Mouse (Mus musculus) kidney, adult 11 months (tissue): ENCODE data around the gene Cd300lg.
A peak's percentile ranks its signal among the peaks of the same experiment; 100 is the strongest.

Experiments used
- DNase-seq: peaks from one replicate; pipeline ENCODE4 v3.0.0; 2022

Gene Cd300lg

DNA sequence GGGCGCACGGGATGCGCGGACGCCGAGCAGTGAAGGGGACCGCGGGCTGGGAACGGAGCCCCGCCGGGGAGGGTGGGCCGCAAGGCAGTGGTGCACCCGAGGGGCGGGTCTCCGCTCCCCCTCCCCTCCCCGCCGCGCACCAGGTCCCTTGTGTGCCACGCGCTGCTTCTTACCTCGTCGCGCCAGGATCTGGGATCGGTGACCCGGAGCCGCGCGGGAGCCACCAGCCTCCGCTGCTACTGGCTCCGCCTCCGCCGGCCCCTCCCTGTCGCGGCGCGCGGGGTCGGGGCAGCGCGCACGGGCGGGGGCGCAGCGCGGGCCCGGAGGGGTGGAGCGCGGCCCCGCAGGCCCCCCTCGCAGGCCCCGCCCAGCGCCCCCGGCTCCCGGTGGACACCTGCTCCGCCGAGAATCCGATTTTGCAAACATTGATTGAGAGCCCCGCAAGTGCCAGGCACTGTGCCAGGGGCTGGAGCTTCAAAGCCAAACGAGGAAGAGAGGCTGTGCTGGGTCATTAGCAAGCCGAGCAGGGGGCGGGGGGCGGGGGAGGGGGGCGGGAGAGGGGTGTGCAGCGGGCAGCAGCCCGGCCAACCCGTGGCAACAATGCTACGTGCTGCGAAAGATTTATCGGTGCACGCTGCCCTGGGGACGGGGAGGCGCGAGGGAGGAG lies 14.5 kb upstream of the Cd300lg start:
- peak; percentile 64 for DNase-seq

DNA sequence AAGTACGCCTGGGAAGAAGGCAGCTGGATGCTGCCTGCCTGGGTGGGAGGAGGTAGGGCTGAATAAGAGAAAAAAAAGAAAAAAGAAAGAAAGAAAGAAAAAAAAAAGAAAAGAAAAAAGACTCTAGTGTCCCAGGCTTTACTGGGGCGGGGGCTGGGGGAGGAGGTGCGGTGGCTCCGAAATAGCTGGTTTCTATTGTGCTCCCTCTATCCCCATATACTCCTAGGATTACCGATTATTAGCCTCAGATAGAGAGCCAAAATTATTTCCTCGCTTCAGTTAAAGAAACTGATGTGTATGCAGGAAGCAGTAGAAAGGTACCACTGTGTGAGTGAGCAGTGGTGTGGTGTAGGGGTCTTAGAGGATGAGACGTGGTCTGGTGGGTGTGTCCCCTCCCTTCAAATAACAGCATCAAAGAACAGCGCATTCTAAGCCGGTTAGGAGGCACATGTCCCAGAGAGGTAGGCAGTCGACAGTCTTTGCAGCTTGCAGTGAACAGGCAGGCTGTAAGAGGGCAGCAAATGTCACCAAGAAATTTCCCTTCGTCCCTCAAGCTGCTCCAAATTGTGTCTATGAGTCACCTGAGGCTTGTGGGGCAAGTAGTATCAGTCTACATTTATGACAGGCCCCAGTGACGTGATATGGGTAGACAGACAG lies 13.8 kb upstream of the Cd300lg start:
- DNase-seq: no peak

DNA sequence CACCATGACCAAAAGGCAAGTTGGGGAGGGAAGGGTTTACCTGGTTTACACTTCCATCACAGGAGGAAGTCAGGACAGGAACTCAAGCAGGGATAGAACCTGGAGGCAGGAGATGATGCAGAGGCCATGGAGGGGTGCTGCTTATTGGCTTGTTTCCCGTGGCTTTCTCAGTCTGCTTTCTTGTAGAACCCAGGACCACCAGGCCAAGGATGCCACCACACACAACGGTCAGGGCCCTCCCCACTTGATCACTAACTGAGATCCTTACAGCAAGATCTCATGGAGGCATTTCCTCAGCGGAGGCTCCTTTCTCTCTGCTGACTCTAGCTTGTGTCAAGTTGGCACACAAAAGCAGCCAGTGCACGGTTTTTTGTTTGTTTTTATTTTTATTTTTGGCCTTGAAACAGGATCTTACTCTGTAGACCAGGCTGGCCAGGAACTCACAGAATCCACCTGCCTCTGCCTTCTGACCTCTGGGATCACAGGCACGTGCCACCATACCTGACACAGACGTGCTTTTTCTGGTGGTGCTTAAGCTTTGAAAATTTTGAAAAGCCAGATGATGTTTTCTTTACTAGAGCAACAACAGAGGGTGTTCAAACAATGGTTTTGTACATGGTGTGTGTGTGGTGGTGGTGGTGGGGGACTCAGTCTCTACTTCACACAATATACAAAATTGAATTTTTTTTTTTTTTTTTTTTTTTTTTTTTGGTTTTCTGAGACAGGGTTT lies 13.1 kb upstream of the Cd300lg start, which contains the start of gene Mpp3:
Gene Mpp3, minus strand, starts transcription at position 375 of the 730 bp plus-strand sequence.
- DNase-seq: no peak

DNA sequence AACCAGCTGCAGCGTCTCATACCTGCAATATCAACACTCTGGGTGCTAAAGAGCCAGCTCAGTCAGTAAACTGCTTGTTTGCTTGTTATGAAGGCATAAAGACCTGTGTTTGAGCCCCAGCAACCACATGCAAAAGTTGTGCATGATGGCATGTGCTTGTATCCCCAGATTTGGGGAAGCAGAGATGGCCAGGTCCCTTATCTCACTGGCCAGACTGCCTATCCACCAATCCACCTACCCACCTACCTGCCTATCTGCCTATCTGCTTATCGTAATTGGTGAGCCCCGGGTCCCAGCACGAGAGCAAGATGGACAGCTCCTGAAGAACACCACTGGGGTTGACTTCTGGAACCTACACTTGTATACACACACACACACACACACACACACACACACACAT lies 12.0 kb upstream of the Cd300lg start:
- no peak for DNase-seq

DNA sequence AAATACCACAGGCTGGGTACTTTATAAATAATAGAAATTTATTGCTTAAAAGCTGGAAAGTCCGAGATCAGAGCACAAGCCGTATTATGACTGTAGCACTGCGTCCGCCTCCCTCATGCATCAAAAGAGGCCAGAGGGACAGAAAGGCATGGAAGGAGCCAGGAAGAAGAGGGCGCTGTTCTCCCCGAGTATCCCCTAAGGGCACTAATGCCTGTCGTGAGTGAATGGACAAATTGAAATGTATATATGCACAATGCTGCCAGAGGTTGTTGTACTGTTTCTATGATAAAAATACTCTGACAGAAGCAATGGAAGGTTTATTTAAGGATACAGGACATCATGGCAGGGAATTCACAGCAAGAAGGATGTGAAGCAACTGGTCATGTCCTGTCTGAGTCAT lies 11.3 kb upstream of the Cd300lg start:
- DNase-seq: no peak

DNA sequence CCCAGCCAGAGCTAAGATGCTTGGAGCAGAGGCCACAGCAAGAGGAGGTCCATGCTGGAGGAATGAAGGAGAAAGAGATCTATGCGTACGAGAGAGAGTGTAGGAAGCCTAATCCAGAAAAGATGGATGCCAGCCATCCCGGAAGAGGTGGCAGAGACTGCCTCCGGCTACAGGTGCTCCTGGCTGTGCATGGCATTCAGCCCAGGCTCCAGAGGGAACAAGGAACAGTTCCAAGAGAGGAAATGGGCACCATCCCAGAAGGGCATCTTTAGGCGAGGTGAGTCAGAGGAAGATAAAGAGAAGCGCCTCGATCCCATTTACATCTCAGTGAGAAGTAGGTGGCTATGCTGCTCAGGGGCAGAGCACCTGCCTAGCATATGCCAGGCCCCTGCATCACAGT lies 10.2 kb upstream of the Cd300lg start:
- DNase-seq: no peak

DNA sequence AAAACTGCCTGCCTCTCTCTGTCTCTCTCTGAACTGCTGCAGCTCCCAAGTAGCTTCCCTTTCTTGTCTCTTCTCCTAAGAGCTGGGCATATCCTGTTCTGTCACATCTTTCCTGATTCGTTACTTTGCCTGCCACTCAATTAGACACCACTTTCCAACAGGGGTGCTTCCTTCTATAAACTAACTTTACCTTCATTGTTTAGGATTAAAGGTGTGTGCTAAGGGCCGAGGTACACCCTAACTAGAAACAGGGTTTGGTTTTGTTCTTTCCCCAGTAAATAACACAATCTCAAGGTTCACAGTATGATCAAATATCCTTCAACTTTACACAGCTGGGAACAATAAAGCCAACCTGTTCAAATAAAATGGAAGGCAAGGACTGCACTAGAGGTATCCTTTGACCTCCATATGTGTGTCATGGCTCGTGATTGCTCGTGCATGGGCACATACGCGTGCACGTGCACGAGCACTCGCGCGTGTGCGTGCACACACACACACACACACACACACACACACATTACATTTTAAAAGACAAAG lies 8.2 kb upstream of the Cd300lg start:
- no peak for DNase-seq

DNA sequence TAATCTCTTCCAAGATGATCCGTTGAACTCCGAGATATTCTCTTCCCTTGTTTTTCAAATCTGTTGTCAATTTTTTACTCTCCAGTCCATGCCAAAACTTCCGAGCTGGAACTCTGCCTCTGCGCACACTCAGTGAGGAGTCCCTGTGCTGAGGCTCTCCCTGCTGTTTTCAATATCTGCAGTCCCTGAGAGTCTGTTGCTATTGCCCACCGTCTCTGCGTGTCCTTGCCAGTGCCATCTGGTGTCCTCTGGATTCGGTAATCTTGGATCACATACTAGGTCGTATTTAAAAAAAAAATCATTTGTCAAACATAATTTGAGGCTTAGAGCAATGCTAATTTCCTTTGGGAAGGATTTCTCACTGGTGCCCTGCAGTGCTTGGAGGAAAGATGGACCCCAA lies 6.4 kb upstream of the Cd300lg start:
- DNase-seq: no peak

DNA sequence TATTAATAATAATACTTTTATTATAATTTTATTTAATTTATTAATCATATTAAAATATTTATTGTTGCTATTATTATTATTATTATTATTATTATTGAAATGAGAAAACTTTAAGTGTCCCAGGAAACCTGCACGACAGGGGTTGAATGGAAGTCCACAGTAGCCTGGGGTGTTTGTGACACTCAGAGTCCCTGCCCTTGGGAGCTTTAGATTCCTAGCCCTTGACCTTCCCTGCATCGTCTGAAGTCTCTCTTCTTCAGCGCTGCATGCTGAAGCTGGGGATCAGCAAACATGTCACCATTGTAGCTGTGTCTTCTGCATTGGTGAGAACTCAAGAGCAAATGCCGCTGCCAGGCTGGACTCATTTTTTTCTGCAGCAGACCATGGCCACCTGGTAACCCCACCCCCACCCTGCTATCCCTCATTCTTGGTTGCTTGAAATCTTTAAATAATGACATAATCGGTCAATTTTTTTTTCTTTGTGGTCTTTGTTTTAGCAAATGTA lies 5.8 kb upstream of the Cd300lg start:
- DNase-seq: no peak

DNA sequence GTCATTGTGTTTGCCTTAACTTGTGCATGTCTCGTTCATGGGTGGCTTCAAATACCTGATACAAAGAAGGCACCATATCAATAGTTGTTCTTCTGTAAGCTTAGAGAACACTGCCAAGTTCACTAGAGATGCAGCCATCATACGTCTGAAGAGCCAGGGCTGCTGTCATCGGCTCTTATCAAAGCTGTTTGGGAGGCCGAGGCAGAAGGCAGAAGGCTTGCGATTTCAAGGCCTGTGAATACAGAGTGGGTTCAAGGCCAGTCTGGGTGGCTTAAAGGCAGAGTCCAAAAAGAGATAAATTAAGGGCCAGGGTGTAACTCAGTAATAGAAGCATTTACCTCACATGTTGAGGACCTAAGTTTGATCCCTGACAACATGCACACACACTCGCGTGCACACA lies 5.0 kb upstream of the Cd300lg start:
- no peak for DNase-seq

DNA sequence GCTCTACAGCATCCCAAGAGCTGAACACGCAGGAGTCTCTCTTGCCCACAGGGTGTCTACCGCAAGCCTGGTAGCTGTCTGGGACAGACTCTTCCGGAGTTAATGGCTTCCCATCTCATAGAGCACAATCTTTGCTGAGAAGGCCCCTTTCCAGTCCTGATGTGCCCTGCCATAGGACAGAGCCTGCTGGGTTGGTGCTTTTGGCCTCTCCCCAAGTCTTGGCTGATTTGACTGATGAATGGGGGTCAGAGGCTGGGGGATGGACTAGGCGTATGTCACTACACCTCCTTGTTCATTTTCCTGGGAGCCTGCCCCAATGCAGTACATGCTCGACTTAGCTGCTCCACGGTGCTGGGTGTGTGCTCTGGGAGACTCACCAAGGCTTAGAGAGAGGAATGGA lies 3.5 kb upstream of the Cd300lg start:
- no peak for DNase-seq

DNA sequence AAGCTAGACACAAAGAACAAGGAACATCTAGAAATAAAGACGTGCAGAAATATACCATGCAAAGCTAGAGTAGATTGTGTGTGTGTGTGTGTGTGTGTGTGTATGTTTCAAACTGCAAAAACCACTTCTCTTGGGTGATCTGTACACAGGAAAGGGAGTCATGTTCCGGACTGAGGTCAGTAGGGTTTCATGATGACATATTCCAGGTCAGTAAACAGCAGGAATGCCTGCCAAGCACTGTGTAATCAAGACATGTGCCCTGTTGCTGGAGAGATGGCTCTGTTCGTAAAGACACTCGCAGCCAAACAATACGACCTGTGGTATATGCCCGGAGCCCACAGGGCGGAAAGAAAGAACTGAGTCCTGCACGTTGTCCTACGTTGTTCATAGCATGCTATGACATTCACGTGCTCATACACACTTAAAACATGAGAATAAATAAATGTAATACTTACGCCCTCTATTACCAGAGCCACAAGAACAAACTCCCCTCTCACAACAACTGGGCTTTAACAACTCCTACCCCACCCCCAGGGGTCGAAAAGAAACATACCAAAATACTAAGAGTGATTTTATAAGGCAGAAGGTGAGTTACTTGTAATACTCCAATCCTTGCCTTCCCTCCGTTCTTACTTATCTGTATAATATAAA lies 1.7 kb upstream of the Cd300lg start:
- peak; percentile 27 for DNase-seq

DNA sequence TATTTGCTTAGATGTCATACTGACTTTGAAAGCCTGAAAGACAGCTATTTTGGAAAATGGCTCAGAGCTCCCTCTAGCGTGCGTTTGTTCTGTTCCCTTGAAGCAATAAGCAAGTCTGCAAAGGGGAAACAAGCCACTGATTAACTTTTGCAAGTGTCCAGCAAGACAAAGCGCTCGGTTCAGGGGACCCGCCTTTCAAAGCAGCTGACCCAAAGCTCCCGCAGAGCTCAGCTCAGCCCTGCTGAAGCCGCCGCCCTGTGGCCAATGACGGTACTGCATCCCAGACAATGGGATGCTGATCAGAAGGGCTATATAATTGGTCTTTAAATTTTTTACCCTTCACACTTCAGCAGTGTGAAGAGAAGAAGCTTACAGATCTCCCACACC lies 1.2 kb upstream of the Cd300lg start:
- DNase-seq: peak; percentile 92

DNA sequence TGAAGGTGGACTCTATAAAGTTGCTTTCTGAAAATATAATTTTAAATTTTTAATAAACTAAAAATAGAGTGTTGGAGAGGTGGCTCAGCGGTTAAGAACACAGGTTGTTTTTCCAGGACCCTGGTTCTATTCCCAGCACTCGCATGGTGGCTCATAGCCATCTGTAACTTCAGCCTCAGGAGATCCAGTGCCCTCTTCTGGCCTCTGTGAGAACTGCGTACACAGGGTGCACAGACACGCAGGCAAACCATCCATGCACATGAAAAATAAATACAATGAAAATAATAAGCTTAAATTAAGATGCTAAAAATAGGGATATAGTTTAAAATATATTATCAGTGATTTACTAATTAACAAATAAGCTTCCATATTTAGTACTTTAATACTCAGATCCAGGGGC lies 663 bp upstream of the Cd300lg start:
- no peak for DNase-seq

DNA sequence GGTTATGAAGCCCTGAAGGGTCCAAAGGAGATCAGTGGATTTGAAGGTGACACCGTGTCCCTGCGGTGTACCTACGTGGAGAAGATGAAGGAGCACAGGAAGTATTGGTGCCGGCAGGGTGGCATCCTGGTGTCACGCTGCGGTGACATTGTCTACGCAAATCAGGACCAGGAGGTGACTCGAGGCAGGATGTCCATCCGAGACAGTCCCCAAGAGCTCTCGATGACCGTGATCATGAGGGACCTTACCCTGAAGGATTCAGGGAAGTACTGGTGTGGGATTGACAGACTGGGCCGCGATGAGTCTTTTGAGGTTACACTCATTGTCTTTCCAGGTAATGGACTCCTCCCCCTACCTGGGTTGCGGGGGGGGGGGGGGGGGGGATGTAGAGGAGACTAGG lies 1.7 kb downstream of the Cd300lg start:
- no peak for DNase-seq

DNA sequence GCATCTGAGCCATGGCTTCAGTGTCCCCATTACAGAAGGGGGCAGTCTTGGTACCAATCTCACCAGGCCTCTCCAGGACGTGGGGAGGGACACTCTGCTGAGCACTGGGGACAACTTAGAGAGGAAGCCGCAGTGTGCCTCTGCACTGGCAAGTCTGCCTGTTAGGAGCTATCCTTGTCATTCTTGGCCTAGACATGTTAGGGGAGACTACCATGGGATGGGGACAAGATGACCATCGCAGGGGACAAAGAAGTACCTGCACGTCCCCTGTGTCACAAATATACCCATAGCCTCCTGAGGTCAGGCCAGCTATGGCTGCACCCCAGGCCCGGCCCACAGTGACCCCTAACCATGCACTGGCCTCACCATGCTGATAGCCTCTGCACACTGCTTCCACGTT lies 2.1 kb downstream of the Cd300lg start:
- no peak for DNase-seq

DNA sequence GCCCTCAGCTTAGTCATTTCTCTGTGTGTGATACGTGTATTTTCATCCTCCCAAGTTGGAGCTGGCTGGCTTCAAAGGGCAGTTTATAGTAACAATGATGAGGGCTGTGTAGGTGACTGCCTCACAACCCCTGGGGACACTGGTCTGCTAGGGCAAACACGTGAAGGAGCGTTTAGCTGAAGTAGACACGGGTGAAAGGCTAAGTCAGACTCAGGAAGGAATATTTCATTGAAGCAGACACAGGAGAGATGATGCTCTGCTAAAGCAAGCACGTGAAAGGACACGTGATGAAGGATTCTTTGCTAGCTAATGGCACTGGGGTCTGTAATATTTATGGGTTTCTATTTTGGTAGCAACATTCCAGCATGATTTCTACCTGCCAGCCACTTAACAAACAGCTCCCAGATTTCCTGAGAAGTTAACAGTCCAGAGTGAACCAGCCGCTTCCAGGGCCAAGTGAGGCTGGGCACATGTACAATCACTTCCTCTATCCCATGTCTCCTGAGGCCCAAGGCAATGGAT lies 3.4 kb downstream of the Cd300lg start:
- peak; percentile 81 for DNase-seq

DNA sequence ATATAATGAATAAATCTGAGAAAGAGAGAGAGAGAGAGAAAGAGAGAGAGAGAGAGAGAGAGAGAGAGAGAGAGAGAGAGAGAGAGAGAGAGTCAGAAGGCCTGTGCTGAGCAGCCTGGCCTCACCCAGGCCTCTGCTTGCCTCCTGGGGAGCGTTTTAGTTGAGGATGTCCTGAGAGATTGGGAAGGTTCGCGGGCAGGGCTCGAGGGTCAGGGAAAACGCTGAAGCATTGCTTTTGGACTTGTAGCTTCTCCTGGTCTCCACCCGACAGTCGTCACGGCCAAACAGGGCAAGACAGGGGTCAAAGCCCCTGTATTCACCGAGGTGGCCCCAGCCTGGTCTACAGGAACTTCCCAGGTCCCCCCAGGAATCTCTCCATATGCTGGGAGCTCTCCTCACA lies 5.3 kb downstream of the Cd300lg start:
- no peak for DNase-seq

DNA sequence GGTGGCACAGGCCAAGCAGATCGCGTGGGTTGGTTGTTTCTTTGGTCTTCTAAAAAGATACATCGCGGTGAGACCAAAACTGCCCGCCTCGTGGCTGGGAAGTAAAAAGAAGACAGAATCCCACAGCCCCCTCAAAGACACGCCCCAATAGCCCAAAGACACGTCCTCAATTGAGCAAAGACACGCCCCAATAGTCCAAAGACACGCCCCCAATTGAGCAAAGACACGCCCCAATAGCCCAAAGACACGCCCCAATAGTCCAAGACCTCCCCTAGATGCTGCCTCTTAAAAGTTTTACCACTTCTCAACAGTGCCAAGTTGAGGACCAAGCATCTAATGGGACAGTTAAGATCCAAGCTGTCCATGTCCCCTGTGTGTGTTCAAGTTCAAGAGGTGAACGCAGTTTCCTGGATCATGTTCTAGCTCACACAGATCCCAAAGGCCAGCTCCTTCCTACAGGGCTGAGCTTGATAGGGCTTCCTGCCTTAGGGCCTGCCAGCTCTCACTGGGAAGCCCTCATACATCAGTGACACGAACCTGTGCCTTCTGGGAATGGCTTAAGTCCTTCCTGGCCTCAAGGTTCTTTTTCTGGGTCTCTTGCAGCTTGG lies 8.7 kb downstream of the Cd300lg start:
- DNase-seq: peak; percentile 51

DNA sequence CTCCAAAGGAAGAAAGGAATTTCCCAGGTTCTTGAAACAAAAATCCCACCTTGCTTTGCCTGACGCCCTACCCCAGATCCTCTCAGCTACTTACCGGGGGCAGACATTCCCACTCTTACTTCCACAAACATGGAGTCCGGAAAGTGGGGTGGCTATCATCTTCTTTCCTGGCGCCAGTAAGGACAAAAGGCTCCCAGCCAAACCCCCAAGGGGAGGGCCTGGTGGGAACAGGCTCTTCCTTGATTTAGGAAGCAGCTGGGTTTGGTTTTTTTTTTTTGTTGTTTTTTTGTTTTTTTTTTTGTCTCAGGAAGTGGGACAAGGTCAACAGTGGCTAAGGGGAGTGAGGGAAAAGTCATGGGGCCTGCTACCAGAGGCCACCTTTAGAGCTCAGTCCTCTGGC lies 10.2 kb downstream of the Cd300lg start:
- DNase-seq: peak; percentile 77

DNA sequence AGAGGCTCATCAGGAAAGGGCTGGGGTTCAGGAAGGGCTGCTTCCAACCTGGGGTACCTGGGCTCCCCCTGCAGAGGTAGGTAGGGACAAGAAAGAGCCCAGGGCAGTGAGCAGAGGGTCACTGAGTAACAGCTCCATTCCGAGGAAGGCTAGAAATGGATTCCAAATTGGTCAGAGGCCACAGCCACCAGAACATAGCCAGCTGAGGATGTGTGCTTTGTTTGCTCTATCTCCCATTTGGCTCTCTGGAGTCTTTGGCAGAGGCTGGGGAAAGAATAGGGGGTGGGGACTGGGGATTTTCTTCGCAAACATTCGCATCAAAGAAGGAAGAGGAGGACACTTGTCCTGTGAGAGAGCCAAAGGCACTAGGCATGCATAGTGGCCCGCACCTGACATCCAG lies 10.6 kb downstream of the Cd300lg start:
- DNase-seq: no peak

DNA sequence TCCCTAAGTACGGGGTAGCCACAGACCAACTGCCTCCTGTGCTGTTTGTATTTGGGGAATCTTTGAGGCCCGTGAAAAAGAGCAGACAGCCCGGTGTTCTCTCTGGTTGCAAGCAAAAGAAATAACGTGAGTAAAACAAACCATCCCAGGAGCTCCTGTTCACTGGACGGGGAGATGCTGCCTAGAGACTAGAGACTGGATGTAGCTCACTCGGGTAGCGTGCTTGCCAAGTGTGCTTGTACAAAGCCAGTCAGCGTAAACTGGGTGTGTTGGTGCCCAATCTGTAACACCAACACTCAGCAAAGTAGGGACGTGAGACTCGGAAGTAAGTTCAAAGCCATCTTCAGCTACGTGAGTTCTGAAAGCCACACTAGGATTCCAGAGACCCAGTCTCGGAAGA lies 11.4 kb downstream of the Cd300lg start:
- DNase-seq: no peak

DNA sequence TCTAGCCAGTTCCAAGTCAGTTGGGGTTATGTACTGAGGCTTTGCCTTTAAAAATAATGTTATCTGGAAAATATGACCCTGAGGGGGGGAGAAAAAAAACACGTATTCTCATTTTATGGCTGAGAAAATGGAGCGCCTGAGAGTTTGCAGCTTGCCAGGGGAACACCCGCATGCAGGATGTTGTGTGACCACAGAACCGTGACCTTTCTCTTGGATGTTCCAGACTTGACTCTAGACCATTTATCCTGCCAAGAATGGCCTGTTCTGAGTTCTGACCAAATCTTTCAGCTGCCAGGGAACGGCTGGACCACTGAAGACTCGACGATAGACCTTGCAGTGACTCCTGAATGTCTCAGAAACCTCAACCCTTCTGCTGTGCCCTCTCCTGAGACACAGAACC lies 11.9 kb downstream of the Cd300lg start:
- DNase-seq: peak; percentile 63
